Mouse (Mus musculus) kidney, adult 18-20 months (tissue): ENCODE measurements around the gene Suclg1.

Experiments
- DNase-seq: peaks from one replicate; pipeline ENCODE4 v3.0.0; 2021

Suclg1 gene

DNA sequence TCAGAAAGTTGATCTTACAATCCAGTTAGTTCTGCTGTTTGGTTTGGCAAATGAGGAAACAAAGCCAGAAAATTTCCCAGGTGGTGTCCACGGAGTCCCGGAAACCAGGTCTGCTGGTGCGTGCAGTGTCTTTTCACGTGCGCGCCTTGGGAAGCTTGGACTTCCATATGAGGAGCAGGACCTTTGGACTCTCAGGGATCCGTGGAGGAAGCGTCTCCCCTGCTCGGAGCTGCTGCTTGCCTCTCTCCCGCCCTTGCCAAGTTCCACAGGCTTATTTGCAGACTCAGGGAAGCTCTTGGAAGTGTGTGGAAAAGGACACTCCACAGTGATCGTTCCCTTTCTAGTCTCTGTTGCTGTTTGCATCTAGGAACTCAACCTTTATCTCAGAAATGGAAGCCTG lies 3.2 kb downstream of the Suclg1 start:
- peak; percentile 72 for DNase-seq

DNA sequence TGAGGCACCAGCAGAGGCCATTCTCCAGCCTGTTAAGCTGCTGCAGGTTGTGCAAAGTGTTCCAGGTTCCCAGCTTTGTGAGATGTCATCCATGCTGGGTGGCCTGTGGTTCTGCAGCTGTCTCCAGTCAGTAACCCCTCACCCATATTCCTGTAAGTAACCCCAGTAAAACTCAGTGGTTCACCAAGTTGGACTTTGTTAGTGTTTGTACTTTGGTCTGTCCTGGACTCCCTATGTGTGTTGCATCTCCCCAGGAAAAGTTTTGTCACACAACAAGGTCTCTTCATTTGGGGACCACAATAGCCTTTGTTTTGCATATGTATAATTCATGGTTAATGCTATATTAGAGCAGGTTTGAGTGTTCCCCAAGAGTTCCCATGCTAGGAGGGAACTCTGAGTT lies 4.2 kb downstream of the Suclg1 start:
- DNase-seq: no peak

DNA sequence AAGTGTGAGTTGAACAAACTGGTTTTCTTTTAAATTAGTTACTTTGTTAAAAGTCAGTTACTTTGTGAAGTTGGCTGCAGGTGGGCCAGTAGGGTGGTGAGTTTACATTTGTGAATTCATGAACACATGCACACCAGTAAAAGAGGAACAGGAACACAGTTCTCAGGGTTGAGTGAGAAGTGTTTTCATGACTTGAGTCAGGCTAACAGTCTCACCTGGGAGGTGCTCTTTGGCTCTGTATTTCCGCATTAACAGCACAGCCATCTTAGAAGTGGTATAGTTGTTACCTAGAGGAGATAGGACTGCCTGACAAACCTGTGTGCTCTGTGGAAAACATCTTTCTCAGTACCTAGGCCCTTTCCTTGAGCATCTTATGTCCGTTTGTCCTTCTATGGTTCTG lies 4.8 kb downstream of the Suclg1 start:
- DNase-seq: no peak

DNA sequence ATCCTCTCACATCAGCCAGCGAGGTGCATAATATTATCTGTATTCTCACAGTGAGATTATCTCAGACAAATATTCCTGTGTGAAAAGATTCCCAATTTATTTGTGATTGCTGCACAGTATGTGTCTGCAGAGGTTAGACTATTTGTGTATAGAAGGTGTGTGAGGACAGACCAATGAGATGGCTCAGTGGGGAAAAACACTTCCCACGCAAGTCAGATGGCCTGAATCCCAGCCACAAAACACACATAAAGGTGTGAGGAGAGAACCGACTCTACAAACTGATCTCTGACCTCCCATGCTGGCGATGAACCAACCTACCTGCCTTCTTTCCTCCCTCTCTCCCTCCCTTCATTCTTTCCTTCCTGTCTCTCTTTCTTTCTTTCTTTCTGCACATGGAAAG lies 5.4 kb downstream of the Suclg1 start:
- no peak for DNase-seq

DNA sequence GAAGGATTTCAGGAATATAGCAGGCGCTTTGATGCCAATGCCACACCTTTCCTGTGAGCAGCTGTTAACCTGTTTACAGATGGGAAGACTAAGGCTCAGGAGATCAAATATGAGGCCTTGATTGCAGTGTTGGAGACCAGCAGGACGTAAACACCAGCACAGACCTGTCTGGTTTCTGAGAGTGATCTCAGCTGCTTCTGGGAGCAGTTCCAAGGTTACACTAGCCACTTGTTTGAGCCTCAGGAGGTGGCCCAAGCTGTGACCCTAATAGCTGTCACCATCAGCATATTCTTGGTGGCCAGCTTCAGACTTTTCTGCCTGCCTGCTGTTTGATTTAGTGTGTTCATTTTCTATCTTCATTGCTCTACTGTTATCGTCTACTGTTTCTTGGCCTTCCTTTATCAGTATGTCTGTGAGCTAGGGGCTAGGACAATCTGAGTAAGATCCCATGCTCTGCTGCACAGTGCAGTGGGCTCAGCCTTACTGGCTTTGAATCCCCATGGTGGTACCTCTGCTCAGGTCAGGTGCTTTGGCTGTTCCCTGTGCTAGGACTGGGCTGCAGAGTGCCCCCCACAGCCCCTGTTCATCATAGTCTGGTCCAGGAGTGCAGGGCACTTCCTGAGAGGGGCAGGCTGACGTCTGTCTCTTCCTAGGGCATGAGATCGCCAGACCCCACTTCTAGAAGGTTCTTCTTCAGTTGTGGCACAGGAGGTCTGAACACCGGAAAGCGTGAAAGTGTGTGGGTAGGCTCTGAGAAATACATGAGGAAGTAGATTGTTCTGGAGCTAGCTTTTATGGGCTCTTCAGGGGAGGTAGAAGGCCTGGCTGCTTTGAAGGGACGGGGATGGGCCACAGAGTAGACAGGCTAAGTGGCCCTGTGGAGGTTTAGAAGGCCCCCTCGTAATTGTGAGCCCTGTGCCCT lies 6.4 kb downstream of the Suclg1 start:
- DNase-seq: no peak

DNA sequence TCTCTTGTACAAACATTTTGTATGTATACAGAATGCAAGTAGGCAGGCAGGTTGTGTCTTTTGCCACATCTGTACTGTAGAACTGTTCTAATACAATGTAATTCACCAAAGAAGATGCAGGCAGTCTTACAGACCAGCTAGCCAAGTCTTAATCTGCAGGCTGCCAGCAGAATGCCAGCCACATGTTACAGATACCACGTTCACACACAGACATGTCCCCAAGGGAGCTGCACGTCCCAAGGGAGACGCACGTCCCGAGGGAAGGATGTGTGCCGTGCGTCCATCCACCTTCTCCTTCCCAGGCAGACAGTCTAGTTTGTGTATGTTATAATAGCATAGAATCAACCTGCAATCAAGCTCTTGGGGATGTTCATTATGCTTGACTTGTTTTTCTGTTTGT lies 8.9 kb downstream of the Suclg1 start:
- no peak for DNase-seq

DNA sequence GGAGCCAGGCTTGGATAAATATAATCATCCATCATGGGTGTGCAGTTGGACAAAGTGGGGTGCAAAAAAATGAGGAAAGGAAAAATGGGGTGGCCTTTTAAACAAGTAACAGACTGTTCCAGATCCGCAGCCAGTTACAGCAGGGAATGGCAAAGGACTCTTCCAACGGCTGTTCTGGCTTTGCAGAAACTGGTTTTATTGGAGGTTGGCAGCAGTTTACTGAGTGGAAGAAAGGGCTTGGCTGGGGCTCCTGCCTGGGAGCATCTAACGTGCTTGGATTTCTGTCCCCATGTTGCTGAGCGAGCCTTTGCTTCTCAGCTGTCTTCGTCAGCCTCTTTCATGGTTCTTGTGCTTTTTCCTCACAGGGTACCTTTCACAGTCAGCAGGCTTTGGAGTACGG lies 11.9 kb downstream of the Suclg1 start:
- no peak for DNase-seq

DNA sequence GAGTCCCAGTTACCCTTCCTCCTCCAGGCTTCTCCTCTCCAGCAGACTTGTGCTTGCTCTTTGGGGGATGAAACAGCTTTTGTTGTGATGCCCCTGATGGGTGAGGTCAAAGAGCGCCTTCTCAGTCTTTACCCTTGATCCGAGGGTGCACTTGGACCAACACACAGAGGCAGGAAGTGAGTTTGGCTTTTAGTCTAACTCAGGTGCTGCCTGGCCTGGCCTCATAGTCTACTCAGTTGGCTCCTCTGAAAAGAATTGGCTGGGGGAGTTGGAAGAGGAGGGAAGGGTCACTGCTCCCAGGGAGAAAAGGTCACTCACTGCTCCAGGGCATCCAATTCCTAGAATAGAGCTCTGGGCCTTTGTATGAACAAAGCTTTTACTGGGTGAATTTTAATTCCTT lies 16.6 kb downstream of the Suclg1 start:
- DNase-seq: peak; percentile 40

DNA sequence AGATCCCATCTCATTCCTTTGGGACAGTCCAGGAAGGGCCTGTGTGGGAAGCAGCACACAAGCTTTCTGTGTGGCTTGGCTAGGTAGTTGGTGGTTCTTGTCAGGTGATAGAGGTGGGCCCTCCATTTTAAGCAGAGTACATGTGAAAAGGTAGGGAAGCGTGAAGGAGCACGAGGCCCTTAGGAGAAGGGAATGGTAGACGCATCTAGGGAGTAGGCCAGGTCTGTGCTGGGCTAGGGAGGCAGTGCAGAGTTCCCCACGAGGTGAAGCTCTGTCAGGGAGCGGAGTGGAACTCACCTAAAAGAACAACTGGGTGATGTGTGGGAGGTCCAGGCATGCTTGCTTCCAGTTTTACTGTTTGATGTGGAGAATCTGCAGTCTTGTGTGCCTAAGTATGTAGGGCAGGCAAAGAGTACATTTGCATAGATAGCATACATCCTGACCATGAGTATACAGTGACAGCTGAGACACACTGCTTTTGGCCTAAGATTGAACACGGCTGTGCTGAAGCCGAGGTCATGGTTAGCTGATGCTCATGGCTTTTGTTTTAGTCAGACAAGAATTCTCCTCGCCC lies 19.6 kb downstream of the Suclg1 start:
- no peak for DNase-seq

DNA sequence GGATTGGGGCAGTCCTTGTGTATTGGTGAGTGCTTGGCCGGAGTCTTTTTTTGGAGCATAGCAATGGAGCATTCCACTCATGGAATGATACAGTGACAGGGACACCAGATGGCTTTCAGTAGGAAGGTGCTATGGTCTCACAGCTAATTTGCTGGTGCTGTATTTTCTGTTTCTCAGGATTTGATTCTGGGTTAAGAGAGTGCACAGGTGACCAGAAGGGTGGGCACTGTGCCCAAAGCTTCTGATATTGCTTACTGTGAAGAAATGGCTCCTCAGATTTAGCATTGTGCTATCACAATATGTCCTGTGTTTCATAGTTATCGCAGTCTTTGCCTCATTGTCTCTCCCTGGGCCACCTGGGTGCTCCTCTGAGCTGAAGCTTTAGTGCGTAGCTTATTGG lies 21.2 kb downstream of the Suclg1 start:
- no peak for DNase-seq

DNA sequence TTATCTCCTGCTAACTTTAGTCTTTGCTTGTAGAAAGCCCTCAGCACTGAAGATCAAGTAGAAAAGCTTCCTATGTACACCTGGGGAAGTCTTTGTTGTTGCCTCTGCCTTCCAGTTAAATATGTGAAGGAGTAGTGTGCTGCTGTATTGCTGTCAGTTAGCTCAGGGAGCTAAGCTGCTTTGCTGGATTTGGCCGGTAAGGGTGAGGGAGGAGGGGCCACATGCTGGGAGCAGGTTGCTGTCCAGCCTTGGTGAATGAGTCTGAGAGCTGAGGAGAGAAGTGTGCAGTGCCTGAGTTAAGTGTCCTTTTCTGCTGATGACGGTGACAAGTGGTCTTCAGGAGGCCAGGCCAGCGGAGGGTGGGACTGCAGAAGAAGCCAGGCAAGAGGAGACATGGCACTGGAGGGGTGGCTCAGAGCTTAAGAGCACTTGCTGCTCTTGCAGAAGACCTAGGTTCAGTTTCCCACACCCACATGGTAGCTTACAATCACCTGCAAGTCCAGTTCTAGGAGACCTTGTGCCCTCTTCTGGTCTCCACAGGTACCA lies 23.4 kb downstream of the Suclg1 start:
- no peak for DNase-seq

DNA sequence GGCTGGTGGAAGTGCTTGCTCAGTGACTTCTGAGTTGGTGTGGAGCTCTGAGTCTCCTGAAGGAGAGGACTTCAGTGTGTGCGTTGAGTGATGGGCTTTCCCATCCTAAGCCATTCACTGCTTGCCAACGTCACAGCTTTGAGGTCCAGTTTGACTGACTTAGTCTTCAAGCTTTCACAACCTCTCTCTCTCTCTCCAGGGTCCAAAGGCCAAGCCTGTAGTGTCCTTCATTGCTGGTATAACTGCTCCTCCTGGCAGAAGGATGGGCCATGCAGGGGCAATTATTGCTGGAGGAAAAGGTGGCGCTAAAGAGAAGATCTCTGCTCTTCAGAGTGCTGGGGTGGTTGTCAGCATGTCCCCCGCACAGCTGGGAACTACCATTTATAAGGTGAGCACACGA lies 26.8 kb downstream of the Suclg1 start:
- no peak for DNase-seq

DNA sequence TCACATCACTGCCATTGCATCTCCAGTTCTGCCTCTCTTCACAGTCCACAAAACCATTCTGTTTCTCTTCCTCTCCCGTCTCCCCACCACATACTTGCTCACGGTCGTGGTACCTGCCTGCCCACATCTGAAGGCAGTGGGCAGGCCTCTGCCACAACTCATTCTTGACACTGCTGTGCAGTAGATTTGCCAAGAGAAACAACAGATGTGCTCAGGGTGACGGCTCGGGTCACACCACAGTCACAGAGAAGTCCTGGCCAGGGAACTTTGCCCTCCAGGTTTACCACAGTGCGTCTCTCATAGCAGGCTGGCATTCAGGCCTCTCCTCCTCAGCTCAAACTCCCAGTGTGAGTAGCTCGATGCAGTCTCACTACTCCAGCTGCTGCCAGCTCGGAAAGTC lies 31.5 kb downstream of the Suclg1 start:
- peak; percentile 66 for DNase-seq

DNA sequence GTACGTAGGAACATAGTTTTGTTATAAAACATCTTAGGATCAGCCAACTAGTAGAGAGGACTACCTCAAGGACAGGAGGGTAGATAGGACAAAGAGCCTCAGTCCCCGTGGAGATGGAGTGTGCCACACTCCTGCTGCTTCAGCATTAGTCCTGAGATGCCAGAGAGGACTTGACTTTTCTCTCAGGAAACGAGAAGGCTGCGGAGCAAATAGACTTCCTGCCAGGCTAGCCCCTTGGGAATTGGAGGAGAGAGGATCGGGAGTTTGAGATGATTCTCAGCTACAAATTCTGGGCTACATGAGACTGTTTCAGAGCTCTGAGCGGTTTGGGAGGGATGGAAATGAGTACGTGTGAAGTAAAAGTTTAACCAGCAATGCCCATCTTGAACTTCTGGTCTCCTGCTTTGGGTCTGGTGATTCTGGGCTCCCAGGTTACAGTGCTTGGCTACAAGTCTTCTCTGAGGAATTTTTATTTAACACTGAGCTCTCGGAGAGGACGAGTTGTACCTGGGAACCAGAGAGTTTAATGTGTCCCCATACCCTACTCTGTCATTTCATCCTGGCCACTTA lies 32.4 kb downstream of the Suclg1 start:
- DNase-seq: peak; percentile 44

DNA sequence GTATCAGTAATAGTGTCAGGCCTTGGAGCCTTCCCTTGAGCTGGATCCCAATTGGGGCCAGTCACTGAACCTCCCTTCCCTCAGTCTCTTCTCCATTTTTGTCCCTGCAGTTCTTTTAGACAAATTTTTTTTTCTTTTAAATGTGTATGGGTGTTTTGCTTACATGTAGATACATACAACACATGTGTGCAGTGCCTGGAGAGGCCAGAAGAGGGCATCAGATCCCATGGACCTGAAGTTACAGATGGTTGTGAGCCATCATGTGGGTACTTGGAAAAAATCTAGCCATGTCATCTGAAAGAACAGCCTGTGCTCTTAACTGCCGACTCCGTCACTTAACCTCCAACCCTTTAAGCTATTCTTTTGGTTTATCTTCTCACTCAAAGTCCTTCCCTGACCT lies 38.1 kb downstream of the Suclg1 start:
- no peak for DNase-seq

DNA sequence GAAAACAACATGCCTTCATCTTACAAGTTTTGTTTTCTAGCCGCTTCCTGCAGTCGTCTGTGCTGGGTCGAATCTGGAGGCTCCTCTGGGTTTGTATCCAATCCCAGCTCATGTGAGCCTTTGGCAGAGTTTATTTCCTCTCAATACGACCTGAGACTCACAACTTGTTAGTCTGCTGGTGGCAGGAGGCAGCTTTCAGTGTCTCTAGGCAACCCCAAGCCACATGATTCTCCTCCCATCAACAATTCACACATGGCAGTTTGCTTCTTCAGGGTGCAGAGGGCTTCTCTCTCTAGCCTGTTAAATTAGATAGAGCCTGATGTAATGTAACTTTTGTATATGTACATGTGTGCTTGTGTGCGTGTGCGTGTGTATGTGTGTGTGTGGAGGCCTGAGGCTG lies 58.7 kb downstream of the Suclg1 start:
- DNase-seq: no peak

DNA sequence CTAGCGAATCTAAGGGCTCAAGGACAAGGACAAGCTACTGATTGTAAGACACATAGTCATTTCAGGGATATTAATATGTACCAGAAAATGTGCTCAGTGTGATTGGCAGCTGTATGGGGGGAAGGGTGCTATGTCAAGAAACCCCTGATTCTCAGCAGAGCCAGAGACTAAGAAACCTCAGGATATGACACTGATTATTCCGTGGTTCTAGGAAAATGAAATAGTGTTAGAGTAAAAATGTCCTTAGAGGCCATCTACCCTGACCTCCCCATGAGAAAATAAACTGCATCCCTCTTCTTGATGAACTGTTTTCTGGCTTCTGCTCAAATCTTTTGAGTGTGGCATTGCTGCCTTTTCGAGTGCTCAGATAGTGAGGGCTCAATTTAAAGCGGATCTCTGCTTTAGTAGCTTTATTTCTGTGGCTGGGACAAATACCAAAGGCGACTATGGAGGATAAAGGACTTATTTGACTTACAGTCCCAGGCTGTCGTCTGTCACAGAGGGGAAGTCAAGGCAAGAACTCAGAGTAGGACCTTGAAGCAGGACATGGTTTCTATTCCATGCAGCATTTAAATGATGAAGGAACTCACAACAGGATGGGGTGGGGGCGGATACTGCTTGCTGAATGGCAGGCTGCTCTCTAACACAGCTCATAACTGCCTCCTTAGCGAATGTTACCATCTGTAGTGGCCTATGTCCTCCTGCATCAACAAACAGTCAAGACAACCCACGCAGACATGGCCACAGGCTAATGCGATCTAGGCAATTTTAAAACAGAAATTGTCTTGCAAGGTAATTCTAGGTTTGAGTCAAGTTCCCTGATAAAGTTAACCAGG lies 60.7 kb downstream of the Suclg1 start:
- DNase-seq: no peak

DNA sequence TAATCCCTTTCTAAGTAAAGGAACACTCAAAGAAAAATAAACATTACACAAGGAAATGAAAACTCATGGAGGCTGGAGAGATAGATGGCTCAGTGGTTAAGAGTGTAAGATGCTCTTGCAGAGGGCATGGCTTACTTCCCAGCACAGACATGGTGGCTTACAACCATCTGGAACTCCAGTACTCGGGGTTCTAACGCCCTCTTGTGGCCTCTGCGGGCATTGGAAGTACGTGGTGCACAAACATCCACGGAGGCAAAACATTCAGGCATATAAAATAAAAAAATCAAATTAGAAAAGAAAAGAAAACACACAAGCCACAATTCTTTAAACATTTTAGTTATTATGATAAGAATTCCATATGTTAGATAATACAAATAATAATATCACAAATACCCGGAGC lies 63.2 kb downstream of the Suclg1 start:
- no peak for DNase-seq

DNA sequence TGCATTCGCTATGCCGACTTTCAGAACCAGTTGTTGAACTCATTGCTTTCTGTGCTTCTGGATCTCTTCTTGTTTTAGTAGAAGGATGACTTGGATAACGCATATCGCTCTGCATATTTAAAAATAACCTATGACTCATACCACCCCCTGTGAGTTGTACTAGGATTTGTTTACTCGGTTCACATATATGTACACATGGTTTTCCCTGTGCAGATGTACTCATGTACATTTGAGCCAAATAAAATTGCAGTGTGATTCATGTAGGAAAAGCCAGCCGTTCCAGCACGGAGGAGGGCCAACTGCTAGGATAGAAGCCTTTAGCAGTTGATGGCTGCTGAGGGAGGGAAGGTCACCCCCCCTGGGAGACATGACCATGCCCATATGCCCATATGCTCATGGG lies 63.6 kb downstream of the Suclg1 start:
- no peak for DNase-seq

DNA sequence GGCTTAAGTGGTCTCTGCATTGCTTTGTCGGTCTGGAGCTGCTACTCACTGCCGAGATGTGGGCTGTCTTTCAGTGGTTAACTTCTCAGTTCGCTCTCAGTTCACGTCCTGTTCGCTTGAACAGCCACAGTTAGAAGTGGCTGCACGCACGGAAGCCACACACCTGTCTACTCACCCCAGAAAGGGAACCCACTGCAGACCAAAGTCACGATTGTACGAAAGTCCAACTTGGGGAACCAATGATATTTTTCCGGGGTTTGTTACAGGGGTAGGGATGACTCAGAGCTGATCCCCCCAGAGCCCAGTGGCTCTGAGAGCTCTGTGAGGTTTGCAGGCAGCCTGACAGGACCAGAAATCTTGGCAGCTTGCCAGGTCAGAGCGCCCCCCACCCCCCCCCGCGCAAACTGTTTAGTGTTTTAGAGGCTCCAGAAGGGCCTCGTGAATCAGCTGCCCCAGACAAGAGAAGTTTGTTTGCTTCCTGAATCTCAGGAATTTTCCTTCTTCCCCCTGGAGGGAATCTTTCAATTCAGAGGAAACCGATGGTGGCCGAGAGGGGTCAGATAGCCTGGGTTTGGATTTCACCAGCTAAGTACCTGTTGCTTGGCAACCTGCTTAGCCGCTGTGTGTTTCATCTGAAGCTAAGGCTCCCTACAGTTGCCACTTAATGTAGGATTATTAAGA lies 66.9 kb downstream of the Suclg1 start:
- DNase-seq: peak; percentile 61

DNA sequence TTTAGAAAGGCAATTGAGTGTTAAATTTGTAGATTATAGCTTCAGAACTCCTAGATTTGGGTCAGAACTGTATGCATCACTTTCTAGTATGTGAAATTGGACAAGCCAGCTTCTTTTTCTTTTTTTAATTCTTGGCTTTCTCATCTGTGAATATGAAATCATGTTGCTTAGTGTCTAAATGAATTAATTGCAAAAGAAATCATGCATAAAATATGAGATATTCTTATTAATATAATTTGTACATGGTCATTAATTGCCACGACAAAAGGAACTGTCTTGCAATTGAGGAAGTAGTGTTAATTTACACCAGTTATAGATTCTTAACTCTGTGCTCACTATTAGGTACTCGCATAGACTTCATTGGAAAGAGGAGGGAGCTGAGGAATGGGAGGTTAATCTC lies 74.1 kb downstream of the Suclg1 start:
- DNase-seq: no peak
